Mouse (Mus musculus) adrenal gland, postnatal 4 days (tissue): Measurements from ENCODE around the gene Med13l. TPM values are rescaled to one million over a fixed set of nuclear protein-coding genes. Genes with fewer than 3 reads are reported as not detected.

Experiments
- DNase-seq, 2 experiments: peaks; one replicate each; pipeline ENCODE4 v3.0.0; 2021 to 2022; ENCODE audit warnings: low spot score in 2 of 2, mixed read lengths in 2 of 2
- total RNA-seq, 2 experiments: library from RNA; stranded (reverse); gene quantifications; 2 replicates each; pipeline ENCODE4 v1.2.3; 2021

Med13l gene
- total RNA-seq, 2 experiments from 2014 or later: 49.9 to 55.3 TPM

DNA sequence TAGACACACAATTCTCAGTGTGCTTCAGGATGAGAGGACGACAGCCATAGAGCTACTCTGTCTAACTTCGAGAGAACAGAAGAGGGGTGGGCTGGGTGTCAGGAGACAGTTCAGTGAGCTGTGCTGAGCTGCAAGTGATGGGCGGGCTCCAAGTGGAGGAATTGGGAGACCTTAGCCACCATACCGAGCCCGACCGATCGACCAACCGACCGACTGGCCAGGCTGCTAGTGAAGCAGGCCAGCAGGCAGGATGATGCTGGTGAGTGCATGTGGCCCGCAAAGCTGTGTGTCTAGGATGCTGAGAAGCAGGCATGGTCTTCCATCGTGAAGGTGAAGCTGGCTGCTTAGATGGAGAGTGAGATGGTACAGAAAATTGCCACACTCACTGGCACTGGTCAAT lies 94.1 kb downstream of the Med13l start:
- no peak for DNase-seq

DNA sequence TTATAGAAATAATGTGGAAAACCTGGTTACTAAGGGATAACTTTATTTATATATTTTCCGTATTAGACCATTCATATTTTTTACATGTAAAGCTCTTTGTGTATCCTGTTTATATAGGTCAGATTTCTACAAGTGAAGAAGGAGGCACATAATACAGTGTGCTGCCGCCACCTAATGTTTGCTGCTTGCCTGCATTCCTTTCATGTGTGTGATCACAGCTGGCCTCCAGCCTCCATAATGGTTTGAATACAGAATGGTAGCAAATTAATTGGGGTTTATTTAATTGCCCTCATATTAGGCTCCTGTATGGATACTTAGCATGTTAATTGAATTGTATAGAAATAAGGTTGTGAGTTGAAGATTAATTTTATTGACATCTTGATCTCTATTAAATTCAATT lies 94.5 kb downstream of the Med13l start:
- DNase-seq: no peak

DNA sequence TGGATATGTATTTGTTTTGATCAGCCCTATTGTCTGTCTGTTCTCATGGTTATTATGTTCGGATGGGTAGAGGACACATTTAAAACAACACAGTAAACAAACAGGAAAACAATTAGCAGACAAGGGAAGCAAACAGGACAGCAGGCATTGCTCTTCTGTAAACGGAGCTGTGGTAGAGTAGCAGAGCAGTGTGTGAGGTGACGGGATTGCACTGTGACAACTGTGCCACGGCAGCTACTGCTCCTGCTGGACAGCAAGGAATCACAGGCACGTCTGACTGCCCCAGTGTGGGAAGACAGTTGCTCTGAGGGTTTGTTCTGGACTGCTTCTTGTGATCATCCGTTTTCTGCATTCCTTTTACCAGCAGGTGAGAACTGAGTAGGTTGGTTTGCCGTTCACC lies 94.9 kb downstream of the Med13l start:
- no peak for DNase-seq

GRCm38 (mm10) chr5:118655966-118656365 lies 95.5 kb downstream of the Med13l start:
- no peak for DNase-seq

DNA sequence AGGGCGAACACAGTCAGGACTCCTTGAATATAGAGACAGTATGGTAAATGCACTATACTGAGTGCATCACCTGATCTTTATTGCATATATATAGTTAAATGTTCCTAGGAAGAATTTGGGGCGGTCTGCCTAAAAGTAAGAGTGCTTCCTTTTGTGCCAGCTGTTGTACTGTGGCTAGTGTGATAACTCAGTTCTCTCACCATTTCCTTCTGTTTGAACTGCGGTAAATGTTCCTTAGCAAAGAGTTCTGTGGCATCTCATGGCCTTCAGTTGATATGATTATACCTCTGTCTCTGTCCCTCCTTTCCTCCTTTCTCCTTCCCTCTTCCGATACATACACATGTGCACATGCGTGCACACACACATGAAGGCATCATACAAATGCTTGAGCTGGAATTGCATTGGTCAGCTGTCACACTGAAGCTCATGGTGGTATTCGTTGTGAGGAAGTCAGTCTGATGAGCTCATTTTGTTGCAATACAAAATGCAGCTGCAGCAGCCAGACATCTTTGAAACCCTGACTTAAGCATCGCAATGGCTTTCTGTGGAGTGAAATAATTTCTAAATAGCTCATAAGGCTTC lies 97.9 kb downstream of the Med13l start:
- no peak for DNase-seq

DNA sequence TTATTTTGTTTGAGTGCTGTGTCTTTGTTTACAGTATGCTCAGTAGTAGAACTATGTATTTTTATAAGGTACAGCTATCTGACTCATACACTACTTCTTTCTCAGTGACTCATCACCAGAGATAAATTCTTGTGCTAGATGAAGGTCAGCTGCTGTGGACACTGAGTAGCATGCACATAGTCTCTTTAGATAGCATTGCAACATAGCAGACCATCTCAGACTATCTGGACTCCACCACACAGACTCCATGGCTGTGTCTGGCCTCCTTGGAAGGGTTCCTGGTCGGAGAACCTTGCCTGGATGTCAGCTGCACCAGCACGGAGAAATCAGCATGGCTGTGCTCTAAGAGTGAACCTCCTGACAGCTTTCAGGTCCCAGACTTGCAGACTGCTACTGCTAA lies 99.2 kb downstream of the Med13l start:
- DNase-seq: no peak

DNA sequence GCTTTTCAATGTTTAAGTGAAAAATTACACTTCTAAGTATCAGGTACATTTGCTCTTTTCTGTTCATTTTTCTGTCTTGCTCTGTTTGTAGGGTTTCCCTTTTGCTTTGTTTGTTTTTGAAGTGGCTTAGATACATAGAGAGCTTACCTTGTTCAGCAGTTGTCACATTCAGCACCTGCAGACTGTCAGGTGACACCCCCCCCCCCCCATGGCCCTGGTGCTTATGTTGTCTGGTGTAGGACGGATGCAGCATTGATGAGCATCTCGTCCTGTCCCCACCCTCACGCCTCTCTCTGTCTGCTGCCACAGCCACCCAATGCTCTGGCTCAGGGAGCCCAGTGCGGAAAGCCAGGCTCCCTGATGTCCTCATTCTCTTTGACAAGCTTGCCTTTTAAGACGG lies 101.3 kb downstream of the Med13l start:
- no peak for DNase-seq

- DNase-seq: no peak
Observed at GRCm38 (mm10) chr5:118663999-118664398, 103.5 kb downstream of the Med13l start.

- DNase-seq: no peak
Observed at GRCm38 (mm10) chr5:118665023-118665422, 104.5 kb downstream of the Med13l start.

- DNase-seq: no peak
Observed at GRCm38 (mm10) chr5:118666437-118667207, 106.1 kb downstream of the Med13l start.

DNA sequence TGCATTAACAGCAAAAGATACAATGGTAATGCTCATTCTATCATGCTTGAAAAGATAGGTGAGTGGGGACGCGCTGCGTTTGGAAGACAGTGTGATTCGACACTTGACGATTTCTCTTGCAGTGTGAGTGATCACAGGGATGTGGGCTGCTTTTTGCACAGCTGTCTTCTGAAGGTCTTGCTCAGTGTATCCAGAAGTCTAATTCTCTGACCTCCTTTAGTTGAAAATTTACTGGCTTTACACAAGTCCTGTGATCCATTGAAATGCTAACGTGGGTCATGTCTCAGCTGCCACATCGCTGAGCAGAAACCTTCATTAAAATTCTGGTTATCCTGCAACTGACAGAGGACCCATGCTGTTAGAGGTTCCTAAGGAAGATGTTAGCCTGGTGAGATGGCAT lies 107.4 kb downstream of the Med13l start:
- no peak for DNase-seq

DNA sequence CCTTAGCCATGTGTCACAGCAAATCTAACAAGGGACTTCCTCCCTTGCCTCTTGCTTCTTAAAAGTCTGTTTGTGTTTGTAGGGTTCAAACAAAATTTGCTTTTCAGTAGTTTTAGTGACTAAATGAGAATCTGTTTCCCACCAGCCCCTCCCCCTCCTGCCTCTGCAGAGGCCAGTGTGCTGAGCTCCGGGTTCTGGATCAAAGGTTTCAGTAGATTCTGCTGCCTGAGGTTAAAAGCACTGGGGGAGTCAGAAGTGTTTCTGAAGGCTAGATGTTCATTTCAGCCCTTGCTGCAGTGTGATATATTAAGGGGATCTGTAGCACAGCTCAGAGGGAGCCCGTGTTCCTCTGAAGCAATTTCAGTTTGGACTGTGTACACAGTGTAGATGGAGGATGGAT lies 108.5 kb downstream of the Med13l start:
- DNase-seq: no peak

DNA sequence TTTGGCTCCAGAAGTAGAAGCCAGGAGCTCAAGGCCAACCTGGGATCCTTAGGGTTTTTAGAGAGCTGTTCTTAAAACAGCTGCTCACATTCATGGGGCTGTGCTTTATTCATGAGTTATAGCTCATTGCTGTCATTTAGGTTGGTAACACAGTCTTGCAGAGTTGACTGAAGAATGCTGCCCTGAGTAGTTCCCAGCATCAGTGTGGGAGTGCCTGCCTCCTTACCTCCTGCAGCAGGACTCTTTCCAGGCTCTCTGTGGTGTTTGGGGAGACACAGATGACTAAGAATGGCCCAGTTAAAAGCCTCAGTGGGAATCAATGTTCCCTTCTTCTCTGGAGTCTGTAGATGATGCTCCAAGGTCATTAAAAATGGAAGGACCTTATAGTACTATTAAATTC lies 111.6 kb downstream of the Med13l start:
- no peak for DNase-seq

DNA sequence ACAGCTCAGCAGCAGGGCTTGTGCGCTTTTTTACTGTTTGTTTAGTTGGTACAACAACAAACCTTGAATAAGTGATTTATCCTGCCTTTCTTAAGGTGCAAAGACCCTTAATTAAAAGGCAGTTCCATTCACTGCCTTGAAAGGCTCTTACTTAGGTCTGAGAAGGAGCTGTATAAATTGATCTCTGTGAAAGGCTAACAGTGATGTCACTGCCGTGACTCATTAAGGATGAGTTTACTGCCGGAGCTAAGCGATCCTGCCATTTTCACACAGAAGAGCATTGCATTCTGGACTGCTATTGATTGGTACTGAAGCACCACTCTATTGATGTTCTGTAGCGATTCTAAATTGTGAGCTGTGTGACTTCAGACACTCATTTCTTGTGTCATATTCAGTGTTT lies 113.4 kb downstream of the Med13l start:
- DNase-seq: no peak

GRCm38 (mm10) chr5:118674321-118674720 lies 113.8 kb downstream of the Med13l start:
- no peak for DNase-seq

DNA sequence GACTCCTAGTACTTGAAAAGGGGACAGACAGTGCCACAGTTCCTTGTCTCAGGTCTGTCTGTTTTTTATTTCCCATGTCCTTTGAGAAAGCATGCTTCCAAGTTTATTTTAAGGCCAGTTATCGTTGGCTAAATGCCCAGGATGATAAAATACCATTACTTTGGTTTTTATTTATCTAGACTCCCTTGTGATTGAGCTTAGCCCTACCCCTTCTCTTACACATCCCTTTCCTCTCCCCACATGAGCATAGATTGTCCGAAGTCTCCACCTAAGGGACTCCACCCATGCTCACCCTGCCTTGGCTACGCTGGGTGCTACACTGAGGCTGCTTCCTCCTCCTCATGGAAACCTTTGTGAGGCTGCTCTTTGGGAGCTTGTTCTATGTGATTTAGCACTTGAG lies 115.2 kb downstream of the Med13l start:
- no peak for DNase-seq

GRCm38 (mm10) chr5:118676151-118676918 lies 115.9 kb downstream of the Med13l start:
- DNase-seq: no peak

GRCm38 (mm10) chr5:118679283-118679835 lies 118.9 kb downstream of the Med13l start:
- DNase-seq: no peak

- DNase-seq: no peak
Observed at GRCm38 (mm10) chr5:118680853-118681252, 120.4 kb downstream of the Med13l start.

DNA sequence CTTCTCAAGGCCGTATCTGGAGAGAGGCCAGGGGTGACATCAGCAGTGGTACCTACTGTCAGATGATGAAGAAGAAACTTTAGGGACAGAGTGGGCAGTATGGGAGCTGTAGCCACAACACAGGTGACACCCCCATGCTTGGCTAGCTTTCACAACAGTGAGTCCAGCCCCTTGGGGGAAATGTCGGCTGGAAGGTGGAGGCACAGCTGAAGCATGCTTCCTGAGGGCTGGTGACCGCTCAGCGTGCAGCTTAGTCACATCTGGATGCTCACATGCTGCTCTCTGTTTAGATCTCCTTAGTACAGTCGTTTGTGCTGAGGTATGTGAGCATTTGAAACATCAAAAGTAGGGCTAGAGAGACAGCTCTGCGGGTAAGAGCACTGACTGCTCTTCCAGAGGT lies 121.5 kb downstream of the Med13l start:
- DNase-seq: no peak

- DNase-seq: no peak
Observed at GRCm38 (mm10) chr5:118685145-118685544, 124.7 kb downstream of the Med13l start.

- no peak for DNase-seq
Observed at GRCm38 (mm10) chr5:118686021-118686420, 125.5 kb downstream of the Med13l start.
